Mouse (Mus musculus): ENCODE data around the gene Zbed5.
"Not testable (repeated sequence)": the region's sequence is repeated elsewhere in the genome, so short reads cannot be mapped to it uniquely, and the experiment has no call there.

Gene Zbed5

GRCm38 (mm10) chr5:129895198-129896088 lies at the start of gene Zbed5:
TSS of gene Zbed5 (plus strand) at chr5:129895723.
- peak; percentile 91 for DNase-seq (ENCODE audit: low spot score)

- DNase-seq (ENCODE audit: low spot score): peak; percentile 95
Measured at GRCm38 (mm10) chr5:129846752-129847557, 48.6 kb upstream of the Zbed5 start, which contains the start of gene Sumf2. TSS of gene Sumf2 (plus strand) at chr5:129846986.

GRCm38 (mm10) chr5:129847558-129847820 lies 48.0 kb upstream of the Zbed5 start:
- no peak for DNase-seq (ENCODE audit: low spot score)

GRCm38 (mm10) chr5:129855163-129855562 lies 40.4 kb upstream of the Zbed5 start:
- DNase-seq (ENCODE audit: low spot score): no peak

- DNase-seq (ENCODE audit: low spot score): no peak
Measured at GRCm38 (mm10) chr5:129856414-129856813, 39.1 kb upstream of the Zbed5 start.

- DNase-seq (ENCODE audit: low spot score): no peak
Measured at GRCm38 (mm10) chr5:129862325-129862724, 33.2 kb upstream of the Zbed5 start.

- DNase-seq (ENCODE audit: low spot score): no peak
Measured at GRCm38 (mm10) chr5:129864467-129864866, 31.1 kb upstream of the Zbed5 start.

- DNase-seq (ENCODE audit: low spot score): no peak
Measured at GRCm38 (mm10) chr5:129865841-129866240, 29.7 kb upstream of the Zbed5 start.

GRCm38 (mm10) chr5:129869238-129869995 lies 26.1 kb upstream of the Zbed5 start:
- no peak for DNase-seq (ENCODE audit: low spot score)

- no peak for DNase-seq (ENCODE audit: low spot score)
Measured at GRCm38 (mm10) chr5:129871238-129871637, 24.3 kb upstream of the Zbed5 start.

- no peak for DNase-seq (ENCODE audit: low spot score)
Measured at GRCm38 (mm10) chr5:129873942-129874341, 21.6 kb upstream of the Zbed5 start.

- no peak for DNase-seq (ENCODE audit: low spot score)
Measured at GRCm38 (mm10) chr5:129875098-129875497, 20.4 kb upstream of the Zbed5 start.

GRCm38 (mm10) chr5:129877731-129878455 lies 17.6 kb upstream of the Zbed5 start:
- no peak for DNase-seq (ENCODE audit: low spot score)

- DNase-seq (ENCODE audit: low spot score): peak; percentile 58
Measured at GRCm38 (mm10) chr5:129878946-129879345, 16.6 kb upstream of the Zbed5 start.

GRCm38 (mm10) chr5:129879888-129880287 lies 15.6 kb upstream of the Zbed5 start:
- no peak for DNase-seq (ENCODE audit: low spot score)

- DNase-seq (ENCODE audit: low spot score): peak; percentile 19
Measured at GRCm38 (mm10) chr5:129886271-129886670, 9.3 kb upstream of the Zbed5 start.

GRCm38 (mm10) chr5:129886911-129887636 lies 8.4 kb upstream of the Zbed5 start, which contains the start of gene Chchd2:
TSS of gene Chchd2 (minus strand) at chr5:129887470.
- peak; percentile 97 for DNase-seq (ENCODE audit: low spot score)

GRCm38 (mm10) chr5:129890390-129890789 lies 5.1 kb upstream of the Zbed5 start:
- not testable (repeated sequence) for DNase-seq (ENCODE audit: low spot score)

GRCm38 (mm10) chr5:129898449-129898848 lies 2.9 kb downstream of the Zbed5 start, which contains the start of gene Phkg1:
TSS of gene Phkg1 (minus strand) at chr5:129898549.
- DNase-seq (ENCODE audit: low spot score): no peak

- DNase-seq (ENCODE audit: low spot score): no peak
Measured at GRCm38 (mm10) chr5:129907775-129908174, 12.3 kb downstream of the Zbed5 start.

Measured in yolk sac, embryonic 10.5 days (tissue).